Mouse (Mus musculus): ENCODE results near the gene Tgfb1.

DNA sequence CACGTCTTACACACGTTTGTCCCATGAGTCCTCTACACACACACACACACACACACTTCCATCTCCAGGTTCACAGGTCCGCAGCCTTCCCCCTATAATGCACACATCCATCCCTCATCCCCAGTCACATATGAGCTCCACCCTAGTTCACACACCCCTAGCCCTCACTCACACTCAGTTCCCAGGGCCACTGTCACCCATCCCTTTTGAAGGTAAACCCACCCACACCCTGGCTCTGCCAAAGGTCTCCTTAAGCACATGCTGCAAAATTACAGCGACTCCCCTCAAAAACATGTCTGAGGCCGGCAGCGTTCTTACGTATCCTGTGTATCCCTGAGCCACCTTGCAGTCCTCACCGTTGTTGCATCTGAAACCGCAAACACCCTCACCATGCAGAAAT lies 12.5 kb upstream of the Tgfb1 start:
- TF ChIP-seq CTCF (IDR thresholded peaks at IDR 0.05; ENCODE audit: low read depth, low read length) (no peak), POLR2A (IDR thresholded peaks at IDR 0.05; ENCODE audit: extremely low read depth, insufficient read depth, low read length) (no peak)

Measured in liver, adult 2 months (tissue).